Mouse (Mus musculus) lung, embryonic 16.5 days (tissue): ENCODE measurements around the gene Cmc1. TPM values are rescaled to one million over a fixed set of nuclear protein-coding genes. Genes with fewer than 3 reads are reported as not detected.

Experiments used
- ATAC-seq: fragments of 200-750 bp; cut with Nextera tagmentation; 2 replicates; pipeline ENCODE4 v1.8.0; 2017; ENCODE audit warnings: low read depth, mild to moderate bottlenecking, moderate library complexity
- H3K27ac ChIP-seq: fragments of 300-500 bp; sonication (generic); 2 replicates; pipeline ENCODE4 v1.5.1; 2014; ENCODE audit warnings: mild to moderate bottlenecking, control low read depth, low read length
- H3K27me3 ChIP-seq: fragments of 300-500 bp; sonication (generic); 2 replicates; pipeline ENCODE4 v1.6.1; 2014; ENCODE audit warnings: low read depth, low read length, mixed read lengths; ENCODE audit not compliant: control insufficient read depth, insufficient read depth
- H3K36me3 ChIP-seq: fragments of 300-500 bp; sonication (generic); 2 replicates; pipeline ENCODE4 v1.6.1; 2014; ENCODE audit warnings: low read length; ENCODE audit not compliant: control insufficient read depth, insufficient read depth
- H3K4me1 ChIP-seq: fragments of 300-500 bp; sonication (generic); replicated peaks from 2 replicates; pipeline ENCODE4 v1.6.1; 2014; ENCODE audit warnings: low read length, mixed read lengths; ENCODE audit not compliant: control insufficient read depth, insufficient read depth
- H3K4me2 ChIP-seq: fragments of 300-500 bp; sonication (generic); 2 replicates; pipeline ENCODE4 v1.6.1; 2014; ENCODE audit warnings: low read depth, low read length, control low read depth
- H3K4me3 ChIP-seq: fragments of 300-500 bp; sonication (generic); 2 replicates; pipeline ENCODE4 v1.5.1; 2014; ENCODE audit warnings: mild to moderate bottlenecking, low read length, control low read depth
- H3K9ac ChIP-seq: fragments of 300-500 bp; sonication (generic); 2 replicates; pipeline ENCODE4 v1.6.1; 2014; ENCODE audit warnings: low read length, control low read depth
- H3K9me3 ChIP-seq: fragments of 300-500 bp; sonication (generic); 2 replicates; pipeline ENCODE4 v1.6.1; 2016; ENCODE audit warnings: low read length; ENCODE audit not compliant: control insufficient read depth
- WGBS: fragments of 180-500 bp; shearing (Covaris S2); extraction: QIAGEN DNeasy Blood & Tissue Kit; methylation state at CpG from one replicate; pipeline ENCODE4 v1.1.7; 2014; 5-methylcytosine and 5-hydroxymethylcytosine counted together
- polyA plus RNA-seq: library from polyadenylated mRNA; unstranded; fragments of >200 nt; fragmentation: Nextera tagmentation; extraction: Ambion mirVana; gene quantifications from 2 replicates; pipeline ENCODE4 v1.2.1, GENCODE M21; 2015

Gene Cmc1
- polyA plus RNA-seq, 1 experiment from 2014 or later, result 43.0 TPM

DNA sequence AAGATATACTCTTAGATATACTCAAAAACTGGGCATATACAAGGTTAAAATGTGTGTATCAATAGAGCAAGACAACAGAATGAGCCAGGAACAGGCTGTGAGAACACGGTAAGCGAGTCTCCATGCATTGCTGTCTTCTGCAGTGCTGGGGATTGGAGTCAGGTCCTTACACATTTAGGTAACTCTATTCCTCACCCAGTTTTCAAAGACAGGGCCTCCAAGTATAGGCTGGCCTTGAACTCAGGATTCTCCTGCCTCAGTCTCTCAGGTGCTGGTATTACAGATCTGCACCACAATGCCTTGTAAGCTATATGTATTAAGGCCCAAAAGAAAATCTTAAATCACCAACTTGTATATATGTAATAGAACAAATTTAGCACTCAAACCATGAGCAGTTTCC is 49.5 kb downstream of the Cmc1 start:
- Histone ChIP-seq H3K4me3 (no peak overlapping the region), H3K27me3 (no peaks in the 10 kb centered on the region), H3K36me3 (no peaks in the 10 kb centered on the region), H3K27ac (no peak overlapping the region), H3K9me3 (no peaks in the 10 kb centered on the region), H3K4me1 (no peaks in the 10 kb centered on the region), H3K9ac (no peak overlapping the region), H3K4me2 (no peak overlapping the region)
- ATAC-seq, result no peak
- WGBS, result 92% methylated on average over 2 of the region's 2 CpGs

DNA sequence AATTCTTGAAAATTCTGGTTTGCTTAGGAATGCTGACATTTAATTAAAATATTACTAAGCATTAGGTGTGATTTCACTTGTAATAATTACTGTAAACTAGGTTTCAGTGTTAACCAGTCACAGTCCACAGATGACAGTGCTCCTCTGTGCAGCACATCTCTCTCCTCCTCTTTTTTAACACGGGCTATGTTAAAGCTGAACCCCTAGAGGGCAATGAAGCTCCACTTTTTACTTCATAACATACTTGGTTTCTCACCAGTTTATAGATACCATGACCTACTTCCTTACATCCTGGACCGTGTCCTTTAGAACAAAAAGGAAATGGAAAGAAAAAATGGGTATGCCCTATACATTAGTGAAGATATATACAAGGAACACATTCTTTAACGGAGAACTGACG is 50.6 kb downstream of the Cmc1 start:
- Histone ChIP-seq H3K36me3 (no peaks in the 10 kb centered on the region), H3K9me3 (no peaks in the 10 kb centered on the region), H3K27me3 (no peaks in the 10 kb centered on the region), H3K27ac (no peak overlapping the region), H3K4me1 (no peaks in the 10 kb centered on the region), H3K9ac (no peak overlapping the region), H3K4me2 (no peak overlapping the region), H3K4me3 (no peak overlapping the region)
- 39% methylated on average over 4 of the region's 4 CpGs for WGBS
- 0 out of 2 replicates have a peak, but pooled peaks have one; percentile 41 for ATAC-seq

DNA sequence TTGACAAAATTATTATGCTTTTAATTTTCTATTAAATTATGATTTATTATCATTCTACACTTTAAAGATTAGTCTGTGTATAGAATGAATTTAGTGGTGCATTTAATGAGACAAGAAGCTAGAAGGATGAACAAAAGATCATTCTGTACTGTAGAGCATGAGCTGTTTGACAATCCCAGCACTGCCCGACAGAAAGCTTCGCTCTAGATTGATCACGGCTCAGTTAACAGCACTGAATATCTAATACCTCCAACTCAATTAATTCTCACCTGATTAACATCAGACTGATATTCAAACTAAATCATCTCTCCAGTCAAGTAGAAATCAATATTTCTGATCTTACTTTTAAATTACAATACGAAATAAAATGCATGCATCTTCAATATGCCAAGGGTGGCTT is 66.1 kb downstream of the Cmc1 start:
- Histone ChIP-seq H3K9ac (no peak overlapping the region), H3K27ac (no peak overlapping the region), H3K27me3 (no peaks in the 10 kb centered on the region), H3K4me1 (peaks cover 6% of the 10 kb centered on the region; the same call in 1 of the 2 replicates), H3K9me3 (no peaks in the 10 kb centered on the region), H3K4me3 (no peak overlapping the region), H3K36me3 (no peaks in the 10 kb centered on the region), H3K4me2 (no peak overlapping the region)
- ATAC-seq, result no peak
- 83% methylated on average over 4 of the region's 4 CpGs for WGBS

DNA sequence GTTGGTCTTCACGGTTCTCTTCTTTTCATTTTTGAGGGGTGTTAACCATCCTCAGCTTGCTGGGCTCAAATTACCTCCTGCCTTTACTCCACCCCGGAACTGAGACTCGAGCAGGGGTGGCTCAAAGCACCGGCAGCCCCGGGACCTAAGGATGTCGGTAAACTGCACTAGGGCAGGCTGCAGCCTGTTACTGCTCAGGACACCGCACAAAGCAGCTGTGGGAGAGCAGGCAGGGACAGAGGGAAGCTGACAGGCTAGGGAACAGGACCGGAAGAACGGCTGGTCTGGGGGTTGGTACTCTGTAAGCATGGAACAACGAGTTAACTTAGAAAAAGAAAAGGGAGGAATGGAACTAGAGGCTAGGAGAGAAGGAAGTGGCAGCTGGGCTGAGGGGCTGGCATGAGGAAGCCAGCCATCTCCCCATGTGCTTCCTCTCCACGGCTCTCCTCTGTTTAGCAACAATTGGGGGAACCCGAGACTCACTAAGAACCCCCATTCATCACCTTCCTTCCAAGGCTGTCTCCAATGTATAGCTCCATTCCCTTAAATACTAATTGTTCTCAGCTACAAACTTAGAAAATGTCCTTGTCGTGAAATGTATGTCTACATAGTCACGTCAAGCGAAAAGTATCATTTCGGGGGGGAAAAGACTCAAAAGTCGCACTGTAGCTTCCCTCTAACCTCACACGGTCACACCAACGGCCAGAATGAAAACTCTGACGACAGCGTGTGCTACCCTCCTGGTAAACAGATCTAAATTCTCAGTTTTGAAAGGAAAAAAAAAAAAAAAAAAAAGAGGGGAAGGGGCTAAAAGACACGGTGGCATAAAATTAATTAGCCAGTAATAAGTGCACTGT is 67.2 kb downstream of the Cmc1 start:
- Histone ChIP-seq H3K27me3 (no peaks in the 10 kb centered on the region), H3K9ac (peak overlapping the region; percentile 54), H3K36me3 (no peaks in the 10 kb centered on the region), H3K9me3 (no peaks in the 10 kb centered on the region), H3K27ac (no peak overlapping the region), H3K4me2 (peak overlapping the region; percentile 57), H3K4me1 (peaks cover 6% of the 10 kb centered on the region; the same call in 1 of the 2 replicates), H3K4me3 (peak overlapping the region; percentile 36)
- peak; percentile 54 for ATAC-seq
- WGBS, result 20% methylated on average over 22 of the region's 22 CpGs

DNA sequence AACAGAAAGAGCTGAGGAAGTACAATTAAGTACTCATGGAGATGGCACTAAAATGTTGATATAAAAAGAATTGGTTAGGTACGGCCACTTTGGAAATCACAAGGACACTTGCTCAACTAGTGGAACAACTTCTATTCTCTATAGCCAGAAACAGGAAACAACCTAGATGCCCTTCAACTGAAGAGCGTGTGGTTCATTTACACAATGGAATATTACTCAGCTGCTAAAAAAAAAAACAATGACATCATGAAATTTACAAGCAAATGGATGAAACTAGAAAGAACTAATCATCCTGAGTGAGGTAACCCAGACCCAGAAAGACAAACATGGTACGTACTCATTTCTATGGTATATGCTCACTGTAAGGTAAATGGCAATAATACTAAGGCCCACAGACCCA is 76.6 kb downstream of the Cmc1 start:
- Histone ChIP-seq H3K4me2 (no peak overlapping the region), H3K4me1 (no peaks in the 10 kb centered on the region), H3K9me3 (no peaks in the 10 kb centered on the region), H3K4me3 (no peak overlapping the region), H3K27ac (no peak overlapping the region), H3K9ac (no peak overlapping the region), H3K36me3 (no peaks in the 10 kb centered on the region; the same call in 1 of the 2 replicates), H3K27me3 (no peaks in the 10 kb centered on the region)
- 83% methylated on average over 3 of the region's 3 CpGs for WGBS
- ATAC-seq, result no peak

DNA sequence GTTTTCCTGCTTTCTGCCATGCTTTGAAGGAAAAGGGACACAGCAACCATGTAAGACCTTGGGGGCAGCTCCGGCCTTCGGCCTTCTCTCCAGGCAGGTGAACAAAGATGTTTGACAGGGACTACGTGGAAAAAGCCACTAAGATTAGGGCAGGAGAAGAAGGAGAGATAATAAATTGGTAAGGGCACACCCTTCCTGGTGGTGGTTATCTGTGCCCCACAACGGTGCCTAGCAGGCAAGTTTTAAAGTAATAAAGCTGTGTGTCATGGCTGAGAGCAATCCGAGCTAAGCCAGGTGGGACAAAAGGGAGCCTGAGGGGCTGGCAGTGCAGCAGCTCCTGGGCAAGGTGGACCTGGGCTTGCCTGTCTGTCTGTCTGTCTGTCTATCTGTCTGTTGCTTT is 77.9 kb downstream of the Cmc1 start:
- no peak overlapping the region for H3K4me2 ChIP-seq
- no peak for ATAC-seq
- no peaks in the 10 kb centered on the region for H3K4me1 ChIP-seq
- H3K9ac ChIP-seq, result no peak overlapping the region
- H3K27me3 ChIP-seq, result no peaks in the 10 kb centered on the region
- no peaks in the 10 kb centered on the region for H3K9me3 ChIP-seq
- WGBS, result 80% methylated on average over 5 of the region's 5 CpGs
- peaks cover 2% of the 10 kb centered on the region; the same call in 1 of the 2 replicates for H3K36me3 ChIP-seq
- no peak overlapping the region for H3K4me3 ChIP-seq
- H3K27ac ChIP-seq, result no peak overlapping the region

DNA sequence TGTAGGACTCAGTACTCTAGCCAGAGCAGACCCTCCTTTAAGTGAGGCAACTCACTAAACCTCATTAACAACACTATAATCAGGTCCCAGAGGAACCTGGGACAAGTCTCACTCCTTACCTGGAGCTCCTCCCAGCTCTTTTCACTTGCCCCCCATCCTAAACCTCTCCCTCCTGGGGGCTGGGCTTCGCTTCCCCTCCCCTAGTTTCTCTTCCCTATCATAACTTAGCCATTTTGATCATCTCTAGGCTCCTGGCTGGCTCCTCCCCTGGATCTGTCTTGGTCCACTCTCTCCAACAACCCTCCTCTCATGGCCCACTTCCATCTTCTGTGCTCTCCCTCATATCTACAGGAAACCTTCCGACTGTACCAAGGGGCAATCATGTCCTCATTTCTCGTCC is 78.6 kb downstream of the Cmc1 start:
- Histone ChIP-seq H3K4me1 (no peaks in the 10 kb centered on the region), H3K9ac (no peak overlapping the region), H3K9me3 (no peaks in the 10 kb centered on the region), H3K4me3 (no peak overlapping the region), H3K27me3 (no peaks in the 10 kb centered on the region), H3K4me2 (no peak overlapping the region), H3K36me3 (peaks cover 2% of the 10 kb centered on the region; the same call in 1 of the 2 replicates), H3K27ac (no peak overlapping the region)
- ATAC-seq, result no peak
- 73% methylated on average over 3 of the region's 3 CpGs for WGBS

DNA sequence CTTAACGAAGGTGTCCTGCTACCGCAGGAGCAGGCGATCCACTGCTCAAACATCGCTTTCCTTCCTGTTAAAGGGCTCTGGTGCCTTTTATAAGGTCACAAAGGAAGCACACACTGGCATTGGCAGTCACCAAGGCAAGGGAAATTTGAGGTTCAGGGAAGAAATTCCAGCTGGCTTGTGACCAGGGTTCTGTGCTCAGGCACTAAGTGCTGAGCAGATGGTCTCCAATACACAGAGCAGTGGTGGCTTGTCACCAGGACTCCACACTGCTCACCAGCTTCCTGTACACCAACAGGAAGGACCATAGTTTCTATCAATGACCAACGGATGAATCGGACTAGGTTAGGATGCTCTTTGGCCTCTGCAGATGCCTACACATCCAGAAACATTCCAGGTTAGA is 79.5 kb downstream of the Cmc1 start:
- Histone ChIP-seq H3K27me3 (no peaks in the 10 kb centered on the region), H3K9ac (no peak overlapping the region), H3K27ac (no peak overlapping the region), H3K4me1 (no peaks in the 10 kb centered on the region), H3K4me3 (no peak overlapping the region), H3K4me2 (no peak overlapping the region), H3K9me3 (no peaks in the 10 kb centered on the region), H3K36me3 (peaks cover 2% of the 10 kb centered on the region; the same call in 1 of the 2 replicates)
- 89% methylated on average over 6 of the region's 6 CpGs for WGBS
- ATAC-seq, result no peak

DNA sequence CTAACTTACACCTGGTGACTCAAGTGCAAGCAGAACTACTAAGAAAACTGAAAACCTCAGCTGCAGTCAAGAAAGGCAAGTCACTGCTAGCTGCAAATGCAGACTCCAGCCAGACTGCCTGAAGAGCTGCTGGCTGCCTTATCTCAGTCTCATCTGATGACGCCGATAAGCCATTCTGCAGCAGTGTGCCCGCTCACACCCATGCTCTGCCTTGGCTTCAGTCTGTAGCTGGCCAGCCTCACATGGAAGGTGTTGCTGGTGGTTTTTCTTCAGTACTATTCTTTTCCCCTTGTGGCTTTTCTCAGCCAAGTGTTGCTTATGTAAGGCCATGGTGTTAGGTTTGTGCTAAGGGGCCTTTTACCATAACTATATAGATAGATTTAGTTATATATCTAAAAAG is 90.9 kb downstream of the Cmc1 start:
- Histone ChIP-seq H3K4me1 (no peaks in the 10 kb centered on the region), H3K4me2 (no peak overlapping the region), H3K4me3 (no peak overlapping the region), H3K27ac (no peak overlapping the region), H3K9ac (no peak overlapping the region), H3K9me3 (no peaks in the 10 kb centered on the region), H3K36me3 (peaks cover 16% of the 10 kb centered on the region), H3K27me3 (no peaks in the 10 kb centered on the region)
- 72% methylated on average over 3 of the region's 3 CpGs for WGBS
- ATAC-seq, result no peak
